Mouse (Mus musculus) midbrain, embryonic 15.5 days (tissue): ENCODE results near the gene Awat1. TPM values are rescaled to one million over a fixed set of nuclear protein-coding genes. Genes with fewer than 3 reads are reported as not detected.

Source experiments
- ATAC-seq: fragments of 200-750 bp; cut with Nextera tagmentation; replicated peaks from 2 replicates; pipeline ENCODE4 v1.8.0; 2017; ENCODE audit warnings: moderate TSS enrichment
- H3K27ac ChIP-seq: fragments of 300-500 bp; sonication (generic); 2 replicates; pipeline ENCODE4 v1.5.1; 2015; ENCODE audit warnings: mild to moderate bottlenecking, inconsistent platforms
- H3K27me3 ChIP-seq: fragments of 300-500 bp; sonication (generic); replicated peaks from 2 replicates; pipeline ENCODE4 v1.6.1; 2015; ENCODE audit warnings: inconsistent platforms
- H3K36me3 ChIP-seq: fragments of 300-500 bp; sonication (generic); replicated peaks from 2 replicates; pipeline ENCODE4 v1.6.1; 2015; ENCODE audit warnings: inconsistent platforms
- H3K4me1 ChIP-seq: fragments of 300-500 bp; sonication (generic); 2 replicates; pipeline ENCODE4 v1.6.1; 2015; ENCODE audit warnings: inconsistent platforms
- H3K4me2 ChIP-seq: fragments of 300-500 bp; sonication (generic); 2 replicates; pipeline ENCODE4 v1.6.1; 2015; ENCODE audit warnings: inconsistent platforms, mild to moderate bottlenecking, moderate library complexity
- H3K4me3 ChIP-seq: fragments of 300-500 bp; sonication (generic); 2 replicates; pipeline ENCODE4 v1.5.1; 2015; ENCODE audit warnings: mild to moderate bottlenecking, inconsistent platforms
- H3K9ac ChIP-seq: fragments of 300-500 bp; sonication (generic); 2 replicates; pipeline ENCODE4 v1.6.1; 2015; ENCODE audit warnings: mild to moderate bottlenecking, inconsistent platforms
- H3K9me3 ChIP-seq: fragments of 300-500 bp; sonication (generic); 2 replicates; pipeline ENCODE4 v1.6.1; 2016; ENCODE audit warnings: inconsistent platforms
- WGBS: fragments of 180-500 bp; shearing (Covaris S2); methylation state at CpG from one replicate; pipeline ENCODE4 v1.1.7; 2015; ENCODE audit warnings: mixed read lengths; 5-methylcytosine and 5-hydroxymethylcytosine counted together
- polyA plus RNA-seq: library from polyadenylated mRNA; unstranded; fragments of >200 nt; fragmentation: Nextera tagmentation; extraction: Ambion mirVana; gene quantifications from 2 replicates; pipeline ENCODE4 v1.2.1, GENCODE M21; 2015

Gene Awat1
- not detected in 2 replicates for polyA plus RNA-seq

- H3K36me3 ChIP-seq, result no peaks in the 10 kb centered on the region
- ATAC-seq, result no peak
- no peaks in the 10 kb centered on the region for H3K4me1 ChIP-seq
- H3K4me3 ChIP-seq, result no peak within 1 kb of the TSS
- 86% methylated on average over 1 of the region's 1 CpGs for WGBS
- no peaks in the 10 kb centered on the region for H3K27me3 ChIP-seq
- no peaks in the 10 kb centered on the region for H3K9me3 ChIP-seq
- H3K9ac ChIP-seq, result no peak within 1 kb of the TSS
- no peak within 1 kb of the TSS for H3K4me2 ChIP-seq
- H3K27ac ChIP-seq, result no peak within 1 kb of the TSS
These were observed at the start of gene Awat1 for GRCm38 (mm10) chrX:100571951-100572350. Gene Awat1, plus strand, starts transcription at chrX:100572251.

- Histone ChIP-seq H3K4me3 (no peak within 1 kb of the TSS), H3K36me3 (no peaks in the 10 kb centered on the region), H3K27me3 (peaks cover 10% of the 10 kb centered on the region), H3K9me3 (no peaks in the 10 kb centered on the region), H3K4me1 (no peaks in the 10 kb centered on the region), H3K27ac (no peak within 1 kb of the TSS), H3K4me2 (no peak within 1 kb of the TSS), H3K9ac (no peak within 1 kb of the TSS)
- ATAC-seq, result no peak
- 80% methylated on average over 4 of the region's 4 CpGs for WGBS
These were observed 47.6 kb upstream of the Awat1 start, which contains the start of gene Dgat2l6 for GRCm38 (mm10) chrX:100524471-100524870. Gene Dgat2l6, plus strand, starts transcription at chrX:100524838.

GRCm38 (mm10) chrX:100556026-100556425 lies 16.0 kb upstream of the Awat1 start:
- Histone ChIP-seq H3K9me3 (no peaks in the 10 kb centered on the region), H3K27me3 (no peaks in the 10 kb centered on the region), H3K36me3 (no peaks in the 10 kb centered on the region), H3K27ac (no peak overlapping the region), H3K4me2 (no peak overlapping the region), H3K9ac (no peak overlapping the region), H3K4me3 (no peak overlapping the region), H3K4me1 (no peaks in the 10 kb centered on the region)
- 90% methylated on average over 3 of the region's 3 CpGs for WGBS
- no peak for ATAC-seq

GRCm38 (mm10) chrX:100565696-100566095 lies 6.4 kb upstream of the Awat1 start:
- ATAC-seq, result no peak

GRCm38 (mm10) chrX:100594791-100595190 lies 22.7 kb downstream of the Awat1 start, which contains the start of gene P2ry4:
Gene P2ry4, minus strand, starts transcription at chrX:100594869.
- Histone ChIP-seq H3K4me1 (no peaks in the 10 kb centered on the region), H3K27ac (no peak within 1 kb of the TSS), H3K36me3 (no peaks in the 10 kb centered on the region), H3K4me2 (no peak within 1 kb of the TSS), H3K4me3 (no peak within 1 kb of the TSS), H3K9ac (no peak within 1 kb of the TSS), H3K27me3 (peaks cover 15% of the 10 kb centered on the region), H3K9me3 (no peaks in the 10 kb centered on the region)
- ATAC-seq, result no peak
- 61% methylated on average over 4 of the region's 4 CpGs for WGBS

More at GRCm38 (mm10) chrX:100565696-100566095, 6.4 kb upstream of the Awat1 start:
- no peaks in the 10 kb centered on the region for H3K9me3 ChIP-seq
- H3K4me2 ChIP-seq, result no peak overlapping the region
- H3K27ac ChIP-seq, result no peak overlapping the region
- H3K9ac ChIP-seq, result no peak overlapping the region
- 84% methylated on average over 3 of the region's 3 CpGs for WGBS
- no peaks in the 10 kb centered on the region for H3K27me3 ChIP-seq
- no peaks in the 10 kb centered on the region for H3K36me3 ChIP-seq
- no peaks in the 10 kb centered on the region for H3K4me1 ChIP-seq
- H3K4me3 ChIP-seq, result no peak overlapping the region

GRCm38 (mm10) chrX:100597439-100597838 lies 25.4 kb downstream of the Awat1 start:
- 29% methylated on average over 5 of the region's 5 CpGs for WGBS
- no peak for ATAC-seq

DNA sequence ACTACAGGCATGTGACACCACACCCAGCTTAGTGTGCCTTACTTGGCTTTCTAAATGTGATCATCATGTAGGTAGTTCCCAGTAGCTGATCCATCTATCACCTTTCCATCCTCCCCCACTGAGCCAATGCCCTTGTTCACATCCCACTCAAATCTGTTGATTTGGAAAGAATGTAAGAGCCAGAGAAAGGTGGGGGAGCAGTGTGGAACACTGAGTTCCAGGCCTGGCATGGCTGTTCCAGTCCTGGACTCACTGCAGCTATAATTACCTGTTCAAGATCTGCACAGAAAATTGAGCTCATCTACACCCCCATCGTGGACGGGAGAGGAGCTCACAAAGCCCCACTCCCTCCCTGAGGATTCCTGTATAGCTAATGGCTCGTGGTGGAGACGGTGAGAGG lies 27.7 kb downstream of the Awat1 start:
- Histone ChIP-seq H3K9me3 (no peaks in the 10 kb centered on the region), H3K4me2 (no peak overlapping the region), H3K4me1 (no peaks in the 10 kb centered on the region), H3K4me3 (no peak overlapping the region), H3K27me3 (peaks cover 13% of the 10 kb centered on the region; the same call in 1 of the 2 replicates), H3K9ac (no peak overlapping the region), H3K36me3 (no peaks in the 10 kb centered on the region), H3K27ac (no peak overlapping the region)
- WGBS, result 68% methylated on average over 4 of the region's 4 CpGs
- no peak for ATAC-seq

More at GRCm38 (mm10) chrX:100597439-100597838, 25.4 kb downstream of the Awat1 start:
- H3K9ac ChIP-seq, result no peak overlapping the region
- no peak overlapping the region for H3K27ac ChIP-seq
- no peak overlapping the region for H3K4me3 ChIP-seq
- H3K27me3 ChIP-seq, result peaks cover 15% of the 10 kb centered on the region
- H3K36me3 ChIP-seq, result no peaks in the 10 kb centered on the region
- H3K9me3 ChIP-seq, result no peaks in the 10 kb centered on the region
- H3K4me1 ChIP-seq, result no peaks in the 10 kb centered on the region
- no peak overlapping the region for H3K4me2 ChIP-seq

- H3K27me3 ChIP-seq, result no peaks in the 10 kb centered on the region; the same call in 1 of the 2 replicates
- no peaks in the 10 kb centered on the region for H3K9me3 ChIP-seq
- no peaks in the 10 kb centered on the region for H3K36me3 ChIP-seq
- H3K27ac ChIP-seq, result no peak within 1 kb of the TSS
- ATAC-seq, result no peak
- no peak within 1 kb of the TSS for H3K4me3 ChIP-seq
- WGBS, result 56% methylated on average over 1 of the region's 1 CpGs
- no peaks in the 10 kb centered on the region for H3K4me1 ChIP-seq
- no peak within 1 kb of the TSS for H3K4me2 ChIP-seq
- H3K9ac ChIP-seq, result no peak within 1 kb of the TSS
These were observed 33.3 kb downstream of the Awat1 start, which contains the start of gene Arr3 for GRCm38 (mm10) chrX:100605314-100605713. Gene Arr3, plus strand, starts transcription at chrX:100605497.

GRCm38 (mm10) chrX:100618488-100618887 lies 46.4 kb downstream of the Awat1 start:
- Histone ChIP-seq H3K4me1 (no peaks in the 10 kb centered on the region), H3K4me2 (no peak overlapping the region), H3K9me3 (no peaks in the 10 kb centered on the region), H3K27ac (no peak overlapping the region), H3K36me3 (no peaks in the 10 kb centered on the region), H3K9ac (no peak overlapping the region), H3K4me3 (no peak overlapping the region), H3K27me3 (peaks cover 9% of the 10 kb centered on the region)
- ATAC-seq, result no peak
- WGBS, result 69% methylated on average over 3 of the region's 3 CpGs

DNA sequence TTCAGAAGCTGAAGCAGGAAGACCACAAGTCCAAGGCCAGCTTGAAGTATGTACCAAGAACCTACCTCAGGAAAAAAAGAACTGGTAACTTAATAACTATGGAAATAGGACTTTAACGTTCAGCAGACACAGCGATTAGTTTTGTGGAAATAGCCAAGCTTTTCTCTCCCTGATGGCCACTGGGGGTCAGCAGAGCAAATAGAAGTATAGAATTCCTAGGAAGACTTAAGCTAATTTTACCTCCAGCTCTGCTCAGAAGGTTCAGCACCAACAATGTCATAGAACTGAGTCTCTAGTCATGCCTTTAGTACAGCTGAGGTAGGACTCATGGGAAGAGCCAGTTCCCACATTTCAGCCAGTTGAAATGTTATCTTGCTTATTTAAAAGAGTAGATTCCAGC lies 49.3 kb downstream of the Awat1 start:
- no peak overlapping the region for H3K27ac ChIP-seq
- ATAC-seq, result no peak
- WGBS, result 67% methylated on average over 2 of the region's 2 CpGs
- H3K4me3 ChIP-seq, result no peak overlapping the region
- no peak overlapping the region for H3K4me2 ChIP-seq
- no peaks in the 10 kb centered on the region for H3K36me3 ChIP-seq
- H3K27me3 ChIP-seq, result peaks cover 8% of the 10 kb centered on the region
- peaks cover 10% of the 10 kb centered on the region for H3K4me1 ChIP-seq
- H3K9ac ChIP-seq, result no peak overlapping the region
- no peaks in the 10 kb centered on the region for H3K9me3 ChIP-seq

GRCm38 (mm10) chrX:100624242-100624641 lies 52.2 kb downstream of the Awat1 start:
- Histone ChIP-seq H3K4me1 (peaks cover 13% of the 10 kb centered on the region), H3K9me3 (no peaks in the 10 kb centered on the region), H3K27ac (no peak overlapping the region), H3K36me3 (no peaks in the 10 kb centered on the region), H3K4me3 (no peak overlapping the region), H3K4me2 (0 out of 2 replicates have a peak overlapping the region, but pooled peaks have one; percentile 48), H3K27me3 (no peaks in the 10 kb centered on the region), H3K9ac (no peak overlapping the region)
- no peak for ATAC-seq
- WGBS, result 89% methylated on average over 4 of the region's 4 CpGs

DNA sequence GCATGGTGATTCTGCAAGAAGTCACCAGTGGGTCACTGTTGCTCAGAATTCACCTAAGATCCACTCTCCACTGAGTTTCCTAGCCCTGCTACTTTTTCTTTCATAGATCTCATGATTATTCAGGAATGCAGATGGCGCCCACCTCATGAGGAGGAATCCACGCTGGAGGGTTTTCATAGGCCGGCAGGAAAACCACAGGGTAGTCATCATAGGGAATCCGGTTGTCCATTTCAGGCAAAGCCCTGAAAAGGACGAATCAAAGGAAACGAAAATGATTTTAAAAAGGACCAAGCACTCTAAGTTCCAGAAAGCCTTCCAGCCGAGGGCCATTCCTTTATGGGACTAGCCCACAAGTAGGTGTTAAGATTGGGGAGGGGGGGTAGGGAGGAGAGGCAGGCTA lies 53.1 kb downstream of the Awat1 start:
- Histone ChIP-seq H3K4me2 (peak overlapping the region; percentile 48), H3K27me3 (no peaks in the 10 kb centered on the region), H3K4me3 (peak overlapping the region; percentile 48), H3K36me3 (no peaks in the 10 kb centered on the region), H3K9me3 (no peaks in the 10 kb centered on the region), H3K27ac (peak overlapping the region; percentile 47; the same call in 1 of the 2 replicates), H3K4me1 (peaks cover 13% of the 10 kb centered on the region), H3K9ac (peak overlapping the region; percentile 17; the same call in 1 of the 2 replicates)
- ATAC-seq, result peak; percentile 9; the same call in 1 of the 2 replicates
- 36% methylated on average over 7 of the region's 7 CpGs for WGBS

- Histone ChIP-seq H3K4me2 (peak within 1 kb of the TSS; percentile 82), H3K36me3 (no peaks in the 10 kb centered on the region), H3K4me1 (peaks cover 13% of the 10 kb centered on the region), H3K9me3 (no peaks in the 10 kb centered on the region), H3K4me3 (peak within 1 kb of the TSS; percentile 48), H3K27me3 (no peaks in the 10 kb centered on the region), H3K27ac (peak within 1 kb of the TSS; percentile 47; the same call in 1 of the 2 replicates), H3K9ac (peak within 1 kb of the TSS; percentile 45; the same call in 1 of the 2 replicates)
- no peak for ATAC-seq
- 33% methylated on average over 3 of the region's 3 CpGs for WGBS
These were observed 53.4 kb downstream of the Awat1 start, which contains the start of gene Kif4 for GRCm38 (mm10) chrX:100625546-100625801. Gene Kif4, plus strand, starts transcription at chrX:100625737.
